Mouse (Mus musculus) MEL (cell line): ENCODE data around the gene Evl.

Experiments
- CTCF ChIP-seq, 3 experiments: IDR thresholded peaks in 2 of 3; conservative IDR thresholded peaks in 1 of 3; 2 replicates each; pipeline ENCODE4 v1.5.1; 2011 to 2012; ENCODE audit warnings: low read length in 3 of 3, low read depth in 2 of 3, mild to moderate bottlenecking in 2 of 3, improper control_type of control experiment in 1 of 3, inconsistent platforms in 1 of 3, mixed read lengths in 1 of 3, moderate library complexity in 1 of 3; ENCODE audit not compliant: control insufficient read depth in 1 of 3, insufficient read depth in 1 of 3, poor library complexity in 1 of 3, severe bottlenecking in 1 of 3
- E2F4 ChIP-seq: IDR thresholded peaks from 2 replicates; pipeline ENCODE4 v1.6.1; 2011; ENCODE audit warnings: low read depth, low read length, improper control_type of control experiment, borderline replicate concordance
- EP300 ChIP-seq, 2 experiments: IDR thresholded peaks; 2 replicates each; pipeline ENCODE4 v1.6.1; 2011; ENCODE audit warnings: improper control_type of control experiment in 2 of 2, low read length in 2 of 2, low read depth in 1 of 2, mild to moderate bottlenecking in 1 of 2
- GATA1 ChIP-seq: IDR thresholded peaks from 2 replicates; pipeline ENCODE4 v1.6.1; 2011; ENCODE audit warnings: low read depth, low read length, improper control_type of control experiment
- MAX ChIP-seq: IDR thresholded peaks from 2 replicates; pipeline ENCODE4 v1.6.1; 2011; ENCODE audit warnings: low read length, improper control_type of control experiment
- MAZ ChIP-seq: IDR thresholded peaks from 2 replicates; pipeline ENCODE4 v1.6.1; 2012; ENCODE audit warnings: low read depth, mild to moderate bottlenecking, inconsistent platforms, low read length, improper control_type of control experiment
- POLR2A ChIP-seq, 2 experiments: IDR thresholded peaks; 2 replicates each; pipeline ENCODE4 v1.6.1; 2011 to 2012; ENCODE audit warnings: low read length in 2 of 2, mild to moderate bottlenecking in 2 of 2, control low read depth in 1 of 2, improper control_type of control experiment in 1 of 2, low read depth in 1 of 2, moderate library complexity in 1 of 2; ENCODE audit not compliant: control insufficient read depth in 1 of 2, insufficient read depth in 1 of 2, poor library complexity in 1 of 2
- POLR2AphosphoS5 ChIP-seq: IDR thresholded peaks from 2 replicates; pipeline ENCODE4 v1.6.1; 2012; ENCODE audit warnings: low read depth, borderline replicate concordance, mild to moderate bottlenecking, inconsistent platforms, low read length, moderate library complexity, mixed read lengths
- RAD21 ChIP-seq: IDR thresholded peaks from 2 replicates; pipeline ENCODE4 v1.6.1; 2011; ENCODE audit warnings: mild to moderate bottlenecking, low read depth, low read length, improper control_type of control experiment
- RCOR1 ChIP-seq: IDR thresholded peaks from 2 replicates; pipeline ENCODE4 v1.6.1; 2012; ENCODE audit warnings: low read depth, mild to moderate bottlenecking, inconsistent platforms, low read length, improper control_type of control experiment
- USF2 ChIP-seq, 2 experiments: IDR thresholded peaks; 2 replicates each; pipeline ENCODE4 v1.6.1; 2011 to 2012; ENCODE audit warnings: improper control_type of control experiment in 2 of 2, low read length in 2 of 2, borderline replicate concordance in 1 of 2, inconsistent platforms in 1 of 2, low read depth in 1 of 2, mild to moderate bottlenecking in 1 of 2; ENCODE audit not compliant: insufficient read depth in 1 of 2
- ZKSCAN1 ChIP-seq: IDR thresholded peaks from 2 replicates; pipeline ENCODE4 v1.6.1; 2012; ENCODE audit warnings: low read depth, mild to moderate bottlenecking, inconsistent platforms, low read length, improper control_type of control experiment, moderate library complexity

GRCm38 (mm10) chr12:108682240-108683023, 127.9 kb downstream of the Evl start:
- TF ChIP-seq MAX (no peak), CTCF (IDR thresholded peaks at IDR 0.05 in 2 of 3, conservative IDR thresholded peaks at IDR 0.05 in 1 of 3; ENCODE audit: control insufficient read depth in 1 of 3, insufficient read depth in 1 of 3, low read depth in 2 of 3, low read length in 3 of 3, poor library complexity in 1 of 3, severe bottlenecking in 1 of 3) (no peak), MAZ (no peak), RCOR1 (no peak), POLR2AphosphoS5 (no peak), E2F4 (no peak), RAD21 (no peak), EP300 (IDR thresholded peaks at IDR 0.05; ENCODE audit: low read depth in 1 of 2, low read length in 2 of 2) (no peak), GATA1 (no peak), USF2 (IDR thresholded peaks at IDR 0.05; ENCODE audit: borderline replicate concordance in 1 of 2, insufficient read depth in 1 of 2, low read depth in 1 of 2, low read length in 2 of 2) (no peak), POLR2A (IDR thresholded peaks at IDR 0.05; ENCODE audit: control insufficient read depth in 1 of 2, insufficient read depth in 1 of 2, low read depth in 1 of 2, low read length in 2 of 2, poor library complexity in 1 of 2) (no peak), ZKSCAN1 (no peak)
